Mouse (Mus musculus) brain, embryonic 14.5 days (tissue): ENCODE measurements around the gene Usp22.

ENCODE experiments used
- CTCF ChIP-seq: fragments of 200-500 bp; IDR thresholded peaks from 2 replicates; pipeline ENCODE4 v1.5.1; 2012; ENCODE audit warnings: inconsistent platforms, mild to moderate bottlenecking, moderate library complexity, borderline replicate concordance; ENCODE audit not compliant: insufficient read depth, insufficient read length; ENCODE audit errors: extremely low read depth
- POLR2A ChIP-seq: fragments of 200-500 bp; IDR thresholded peaks from 2 replicates; pipeline ENCODE4 v1.6.1; 2012; ENCODE audit warnings: mild to moderate bottlenecking, inconsistent platforms, borderline replicate concordance; ENCODE audit not compliant: poor library complexity, insufficient read depth, insufficient read length, severe bottlenecking; ENCODE audit errors: extremely low read depth

DNA sequence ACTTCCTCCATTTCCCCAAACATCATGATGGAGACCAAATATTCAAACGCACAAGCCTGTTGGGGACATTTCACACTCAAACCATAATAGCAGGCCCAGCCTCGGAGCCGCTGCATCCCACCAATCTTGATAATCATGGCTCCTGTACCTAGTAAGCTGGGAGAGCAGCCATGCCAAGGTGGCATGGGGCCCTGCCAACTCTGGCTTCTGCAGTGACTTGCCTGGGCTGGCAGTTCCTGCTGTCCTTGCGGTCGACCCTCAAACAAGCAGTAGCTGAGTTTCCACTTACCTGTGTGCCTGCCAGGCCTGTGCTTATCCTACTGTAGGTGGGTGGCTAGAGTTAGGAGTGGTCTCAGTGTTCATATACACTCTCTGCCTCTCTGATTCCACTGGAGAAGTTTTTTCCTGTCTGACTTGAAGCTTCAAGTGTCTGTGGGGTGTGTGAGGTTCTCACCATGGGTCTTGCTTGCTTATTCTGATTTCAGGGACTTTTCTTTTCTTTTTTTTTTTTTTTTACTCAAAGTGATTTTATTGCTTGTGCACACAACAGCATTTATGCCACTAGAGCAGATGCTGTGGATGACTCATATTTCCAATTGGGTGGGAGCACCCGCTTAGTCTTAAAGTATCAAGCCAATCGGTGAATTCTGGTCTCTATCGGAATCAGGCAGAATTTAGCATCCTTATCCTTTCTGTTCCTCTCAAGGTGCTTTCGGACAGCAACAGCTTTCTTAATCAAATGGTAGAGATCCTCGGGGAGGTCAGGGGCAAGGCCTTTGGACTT, 30.5 kb upstream of the Usp22 start:
- TF ChIP-seq POLR2A, result no peak
- TF ChIP-seq CTCF, result no peak
